Mouse (Mus musculus) spleen, postnatal 4 days (tissue): ENCODE measurements around the gene Antxr1.

Experiments
- DNase-seq, 2 experiments: peaks; one replicate each; pipeline ENCODE4 v3.0.0; 2022; ENCODE audit warnings: low spot score in 2 of 2

Antxr1 gene

DNA sequence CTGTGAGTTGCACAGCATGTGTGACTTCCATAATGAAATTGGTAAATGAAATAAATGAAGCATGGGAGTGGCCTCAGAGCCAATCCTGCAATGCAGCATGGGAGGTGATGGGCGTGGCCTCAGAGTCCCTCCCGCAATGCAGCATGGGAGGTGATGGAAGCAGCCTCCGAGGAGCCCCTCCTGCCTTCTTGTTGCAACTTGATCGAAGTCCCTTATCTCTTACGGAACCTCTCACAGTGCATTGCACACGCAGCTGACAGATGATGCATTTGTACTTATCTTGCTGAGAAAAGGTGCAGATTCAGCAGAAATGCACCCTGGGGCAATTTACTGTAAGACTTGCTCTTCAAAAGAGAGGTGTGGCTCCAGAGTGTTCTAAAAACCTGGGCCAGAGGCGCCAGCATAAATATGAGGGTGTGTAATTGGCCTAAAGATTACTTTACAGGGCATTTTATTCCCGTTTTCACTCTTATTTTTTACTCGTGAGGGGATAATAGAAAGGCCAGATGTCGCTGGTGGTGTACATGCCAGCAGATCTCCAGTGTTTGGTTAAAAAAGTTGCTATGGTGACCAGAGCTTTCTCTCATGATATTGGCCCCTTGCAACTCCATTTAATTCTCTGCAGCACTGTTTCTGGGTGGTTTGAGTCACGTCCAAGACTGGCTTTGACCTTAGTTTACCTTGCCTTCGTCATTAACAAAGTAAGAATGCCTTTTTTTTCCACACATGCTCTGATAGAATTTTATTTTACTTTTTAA, 195.6 kb downstream of the Antxr1 start:
- DNase-seq = no peak

GRCm38 (mm10) chr6:87138479-87138878, 197.1 kb downstream of the Antxr1 start:
- no peak for DNase-seq

- DNase-seq = no peak
These were observed 201.6 kb downstream of the Antxr1 start for GRCm38 (mm10) chr6:87133966-87134546.

GRCm38 (mm10) chr6:87133520-87133919, 202.1 kb downstream of the Antxr1 start:
- no peak for DNase-seq

- no peak for DNase-seq
These were observed 204.5 kb downstream of the Antxr1 start for GRCm38 (mm10) chr6:87131078-87131477.

GRCm38 (mm10) chr6:87130628-87131027, 205.0 kb downstream of the Antxr1 start:
- no peak for DNase-seq

DNA sequence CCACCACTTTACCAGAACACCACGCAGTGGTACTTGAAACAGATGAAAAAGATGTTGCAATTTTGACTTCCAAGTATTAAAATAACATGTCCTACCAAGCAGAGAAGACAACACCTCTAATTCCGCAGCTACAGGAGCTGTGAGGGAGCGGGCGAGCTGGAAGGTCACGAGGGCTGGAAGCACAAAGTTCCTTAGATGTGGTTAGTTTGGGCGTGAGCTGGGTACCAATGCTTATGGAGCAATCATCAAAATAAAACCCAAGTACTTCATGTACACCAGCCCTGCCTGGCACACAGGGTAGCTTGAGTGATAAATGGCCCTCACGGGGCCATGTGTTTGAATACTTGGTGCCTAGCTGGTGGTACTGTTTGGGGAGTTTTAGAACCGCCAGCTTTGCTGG, 205.8 kb downstream of the Antxr1 start:
- no peak for DNase-seq

- DNase-seq = no peak
These were observed 208.4 kb downstream of the Antxr1 start for GRCm38 (mm10) chr6:87127049-87127753.

DNA sequence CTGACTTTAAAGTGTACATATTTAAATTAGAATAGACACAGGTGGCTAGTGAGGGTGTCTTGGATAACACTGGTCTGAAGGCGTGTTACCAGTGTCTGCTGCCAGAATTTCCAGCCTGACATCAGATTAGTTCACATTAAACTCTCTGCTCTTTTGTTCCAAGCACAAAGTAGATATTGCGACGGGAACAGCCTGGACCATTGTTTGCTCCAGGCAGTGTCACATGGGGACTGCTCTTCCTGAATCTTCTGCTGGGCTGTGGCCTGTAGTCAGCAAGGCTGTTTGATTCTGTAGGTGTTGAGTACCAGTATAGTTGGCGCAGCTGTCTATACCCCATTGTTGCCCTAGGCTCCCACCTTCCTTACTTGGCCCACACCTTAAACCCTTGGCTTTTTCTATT, 211.6 kb downstream of the Antxr1 start:
- no peak for DNase-seq

DNA sequence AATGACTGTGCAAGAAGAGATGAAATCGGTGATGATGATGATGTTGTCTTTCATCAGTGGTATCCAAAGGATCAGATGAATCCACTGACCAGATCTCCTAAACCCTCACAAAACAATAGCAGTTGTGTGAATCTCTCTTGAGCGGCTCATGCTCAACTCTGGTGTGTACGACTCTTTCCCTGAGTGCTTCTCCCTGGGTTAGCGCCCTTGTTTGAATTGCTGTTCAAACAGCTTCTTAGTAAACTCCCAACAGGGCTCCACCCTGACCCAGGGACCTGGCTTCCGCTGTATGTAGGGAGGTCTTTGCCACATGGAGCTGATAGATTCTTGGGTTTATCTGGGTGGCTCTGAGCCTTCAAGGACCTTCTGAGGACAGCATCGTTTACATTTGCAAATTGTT, 212.2 kb downstream of the Antxr1 start:
- no peak for DNase-seq

- DNase-seq = no peak
These were observed 213.7 kb downstream of the Antxr1 start for GRCm38 (mm10) chr6:87121961-87122360.

- no peak for DNase-seq
These were observed 215.0 kb downstream of the Antxr1 start for GRCm38 (mm10) chr6:87120661-87121060.

GRCm38 (mm10) chr6:87119975-87120374, 215.6 kb downstream of the Antxr1 start:
- DNase-seq = no peak

DNA sequence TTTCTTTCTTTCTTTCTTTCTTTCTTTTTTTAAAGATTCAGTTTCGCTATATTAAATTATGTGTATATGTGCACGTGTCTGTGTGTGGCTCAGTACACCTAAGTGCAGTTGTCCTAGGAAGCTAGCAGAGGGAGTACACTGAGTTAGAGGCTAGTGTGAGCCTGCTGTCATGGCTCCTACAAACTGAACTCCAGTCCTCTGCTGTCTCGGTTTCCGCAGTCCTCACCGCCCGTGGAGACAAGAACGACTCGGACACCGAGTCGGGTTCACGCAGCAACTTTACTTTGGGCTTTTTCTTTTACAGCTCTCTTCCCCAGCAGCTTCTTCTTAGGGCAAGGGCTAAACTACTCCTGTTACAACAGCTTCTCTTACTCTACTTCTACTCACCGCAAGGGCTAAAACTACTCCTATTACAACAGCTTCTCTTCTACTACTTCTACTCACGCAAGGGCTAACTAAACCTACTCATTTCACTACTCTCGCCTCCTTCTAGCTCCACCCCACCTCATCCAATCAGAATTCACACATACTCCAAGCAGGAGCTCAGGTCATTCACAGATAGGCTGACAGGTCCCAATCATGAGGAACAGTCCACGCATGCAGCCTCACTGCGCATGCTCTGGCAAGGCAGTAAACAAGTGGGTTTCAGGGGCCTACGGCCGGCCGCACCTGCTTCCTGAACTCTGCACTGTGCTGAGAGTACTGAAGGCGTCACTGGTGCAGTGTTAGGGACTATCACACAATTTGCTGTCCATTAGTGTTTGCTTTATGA, 216.4 kb downstream of the Antxr1 start:
- DNase-seq = peak; percentile 57 to 71

DNA sequence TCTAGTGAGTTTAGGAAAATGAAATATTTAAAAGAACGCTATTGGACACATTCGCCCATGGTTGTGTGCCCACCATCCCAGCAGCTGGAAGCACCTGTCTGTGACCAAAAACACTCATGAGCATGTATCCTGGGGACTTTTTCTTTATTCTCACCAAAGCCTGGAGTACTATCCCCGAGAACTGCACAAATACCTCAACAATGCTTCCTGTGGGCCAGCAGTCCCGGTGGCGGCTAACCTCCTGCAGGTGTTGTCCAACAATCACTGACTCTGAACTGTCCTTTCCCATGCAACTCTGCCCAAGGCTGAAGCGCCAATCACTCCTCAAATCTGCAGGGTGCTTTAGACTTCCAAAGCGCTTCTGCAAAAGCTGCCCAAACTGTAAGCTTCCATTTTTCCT, 219.0 kb downstream of the Antxr1 start:
- DNase-seq = no peak

- DNase-seq = no peak
These were observed 219.6 kb downstream of the Antxr1 start for GRCm38 (mm10) chr6:87115981-87116380.

DNA sequence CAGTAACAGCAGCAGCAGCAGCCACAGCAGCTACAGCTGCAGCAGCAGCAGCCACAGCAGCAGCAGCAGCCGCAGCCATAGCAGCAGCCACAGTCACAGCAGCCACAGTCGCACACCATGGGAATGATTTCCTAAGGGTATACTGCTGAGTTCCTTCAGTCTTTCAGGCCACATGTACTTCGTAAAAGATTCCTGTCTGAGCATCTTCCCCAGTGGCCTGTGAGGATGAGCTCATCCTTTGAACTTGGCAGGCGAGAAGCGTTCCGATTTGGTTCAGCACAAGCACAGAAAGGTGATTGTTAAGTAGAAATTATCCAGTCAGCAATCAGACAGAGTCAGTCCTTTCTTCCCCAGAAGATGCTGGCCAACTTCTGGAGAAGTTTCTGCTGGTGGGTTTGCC, 223.5 kb downstream of the Antxr1 start:
- DNase-seq = no peak

- DNase-seq = no peak
These were observed 224.1 kb downstream of the Antxr1 start for GRCm38 (mm10) chr6:87111493-87111892.

GRCm38 (mm10) chr6:87104123-87104796, 231.4 kb downstream of the Antxr1 start, which contains the start of gene D6Ertd527e:
Gene D6Ertd527e, plus strand, starts transcription at chr6:87104746.
- no peak for DNase-seq

- DNase-seq = no peak
These were observed 232.3 kb downstream of the Antxr1 start for GRCm38 (mm10) chr6:87103314-87103713.

- no peak for DNase-seq
These were observed 233.2 kb downstream of the Antxr1 start for GRCm38 (mm10) chr6:87102421-87102911.
